Mouse (Mus musculus): ENCODE data around the gene Pitpnm2. TPM values are rescaled to one million over a fixed set of nuclear protein-coding genes. Genes with fewer than 3 reads are reported as not detected.

The Pitpnm2 gene
- total and polyA plus RNA-seq, 3 experiments: 7.0 to 22.2 TPM; not detected in 1

DNA sequence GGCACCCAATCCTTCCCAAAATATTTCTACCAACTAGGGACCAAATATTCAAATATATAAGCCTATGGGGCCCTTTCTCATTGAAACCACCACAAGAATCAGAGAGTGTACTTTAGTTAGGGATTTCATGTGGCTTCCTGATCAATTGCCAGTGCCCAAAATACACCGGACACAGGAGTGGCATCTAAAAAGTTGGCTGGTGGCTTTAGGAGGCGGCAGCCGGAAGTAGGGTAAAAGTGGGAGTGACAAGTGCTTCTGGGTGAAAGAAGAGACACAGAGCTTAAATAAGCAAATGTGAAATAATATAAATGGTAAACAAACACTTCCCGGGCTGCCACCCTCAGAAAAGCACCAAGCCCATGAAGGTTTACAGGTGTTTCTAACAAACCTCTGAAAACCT lies 53.5 kb downstream of the Pitpnm2 start:
- no peaks in the 10 kb centered on the region for H3K4me1 ChIP-seq (ENCODE audit: control insufficient read depth in 1 of 2, insufficient read depth in 2 of 2, low read length in 2 of 2)

DNA sequence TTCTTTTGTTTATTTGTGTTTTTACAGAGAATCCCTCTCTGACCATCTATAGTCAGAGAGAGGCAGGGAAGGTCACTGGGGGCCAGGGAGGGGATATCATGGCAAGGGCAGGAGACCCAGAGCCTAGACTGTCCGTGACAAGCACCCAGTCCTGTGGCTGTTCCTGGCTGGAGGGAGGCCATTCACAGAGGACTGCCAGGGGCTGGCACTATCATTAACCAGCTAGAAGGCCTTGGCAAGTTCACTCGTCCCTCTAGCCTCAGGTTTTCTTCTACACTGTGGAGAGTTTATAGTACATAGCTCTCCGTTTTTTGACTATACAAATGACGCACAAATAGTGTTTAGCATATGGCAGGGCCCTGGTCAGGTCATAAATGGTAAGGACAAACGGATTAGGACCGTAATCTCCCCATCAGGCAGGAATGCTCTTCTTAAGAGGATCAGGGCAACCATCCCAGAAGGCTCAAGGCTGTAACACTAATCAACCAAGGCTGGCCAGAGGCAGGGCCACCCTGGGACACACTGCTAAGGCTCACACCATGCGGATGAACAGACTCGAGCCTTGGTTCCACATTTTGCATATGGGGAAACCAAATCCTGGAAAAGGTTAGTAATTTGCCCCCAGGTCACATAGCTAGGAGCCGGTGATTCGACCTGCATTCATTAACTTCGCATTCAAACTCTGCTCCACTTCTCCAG lies 55.0 kb downstream of the Pitpnm2 start:
- Histone ChIP-seq H3K9me3 (replicated peaks; ENCODE audit: insufficient read depth, low read length) (no peaks in the 10 kb centered on the region), H3K36me3 (ENCODE audit: control insufficient read depth in 1 of 2, insufficient read depth in 2 of 2, low read length in 2 of 2) (no peaks in the 10 kb centered on the region; a peak in 2 of 4 replicates), H3K9ac (ENCODE audit: control insufficient read depth, low read depth, low read length, poor library complexity, severe bottlenecking) (no peak overlapping the region), H3K4me1 (ENCODE audit: control insufficient read depth in 1 of 2, insufficient read depth in 2 of 2, low read length in 2 of 2) (no peaks in the 10 kb centered on the region), H3K79me2 (ENCODE audit: control insufficient read depth, insufficient read depth, low read length, poor library complexity) (no peaks in the 10 kb centered on the region), H3K27me3 (ENCODE audit: control insufficient read depth in 1 of 2, insufficient read depth in 2 of 2, low read length in 2 of 2) (no peaks in the 10 kb centered on the region), H3K27ac (ENCODE audit: control insufficient read depth, low read depth, low read length) (no peak overlapping the region), H3K4me3 (ENCODE audit: control insufficient read depth in 1 of 2, insufficient read depth in 1 of 2, low read depth in 2 of 2, low read length in 2 of 2) (no peak overlapping the region)
- DNase-seq (ENCODE audit: low read depth, low spot score): no peak
- no peak for TF ChIP-seq CHD1 (IDR thresholded peaks at IDR 0.05; ENCODE audit: low read depth, low read length)
- no peak for TF ChIP-seq ELF1 (IDR thresholded peaks at IDR 0.05; ENCODE audit: low read depth, low read length)
- TF ChIP-seq TAL1 (IDR thresholded peaks at IDR 0.05; ENCODE audit: low read length): no peak
- TF ChIP-seq MAX (IDR thresholded peaks at IDR 0.05; ENCODE audit: low read length): no peak
- no peak for TF ChIP-seq ZMIZ1 (IDR thresholded peaks at IDR 0.05; ENCODE audit: low read depth, low read length)
- no peak for TF ChIP-seq RAD21 (IDR thresholded peaks at IDR 0.05; ENCODE audit: low read depth, low read length)
- TF ChIP-seq NELFE (IDR thresholded peaks at IDR 0.05; ENCODE audit: low read depth, low read length): no peak
- TF ChIP-seq MXI1 (IDR thresholded peaks at IDR 0.05; ENCODE audit: low read depth, low read length): no peak
- TF ChIP-seq BHLHE40 (IDR thresholded peaks at IDR 0.05; ENCODE audit: borderline replicate concordance, low read depth, low read length): no peak
- TF ChIP-seq RCOR1 (IDR thresholded peaks at IDR 0.05; ENCODE audit: low read depth, low read length): no peak
- TF ChIP-seq KAT2A (conservative IDR thresholded peaks at IDR 0.05; ENCODE audit: low read depth, low read length): no peak
- TF ChIP-seq USF1 (IDR thresholded peaks at IDR 0.05; ENCODE audit: low read depth, low read length): no peak
- no peak for TF ChIP-seq CHD2 (IDR thresholded peaks at IDR 0.05; ENCODE audit: low read length)

More for the DNA sequence above, 53.5 kb downstream of the Pitpnm2 start:
- Histone ChIP-seq H3K9me3 (replicated peaks; ENCODE audit: insufficient read depth, low read length) (no peaks in the 10 kb centered on the region), H3K9ac (ENCODE audit: control insufficient read depth, low read depth, low read length, poor library complexity, severe bottlenecking) (no peak overlapping the region), H3K79me2 (ENCODE audit: control insufficient read depth, insufficient read depth, low read length, poor library complexity) (no peaks in the 10 kb centered on the region), H3K27me3 (ENCODE audit: control insufficient read depth in 1 of 2, insufficient read depth in 2 of 2, low read length in 2 of 2) (no peaks in the 10 kb centered on the region), H3K4me3 (ENCODE audit: control insufficient read depth in 1 of 2, insufficient read depth in 1 of 2, low read depth in 2 of 2, low read length in 2 of 2) (no peak overlapping the region), H3K27ac (ENCODE audit: control insufficient read depth, low read depth, low read length) (no peak overlapping the region), H3K36me3 (ENCODE audit: control insufficient read depth in 1 of 2, insufficient read depth in 2 of 2, low read length in 2 of 2) (no peaks in the 10 kb centered on the region; a peak in 2 of 4 replicates)
- DNase-seq (ENCODE audit: low read depth, low spot score): no peak
- TF ChIP-seq MAX (IDR thresholded peaks at IDR 0.05; ENCODE audit: low read length): no peak
- TF ChIP-seq BHLHE40 (IDR thresholded peaks at IDR 0.05; ENCODE audit: borderline replicate concordance, low read depth, low read length): no peak
- no peak for TF ChIP-seq NRF1 (IDR thresholded peaks at IDR 0.05; ENCODE audit: insufficient read depth, low read depth, low read length, poor library complexity, severe bottlenecking)
- no peak for TF ChIP-seq ZC3H11A (IDR thresholded peaks at IDR 0.05; ENCODE audit: low read depth, low read length)
- no peak for TF ChIP-seq POLR2AphosphoS2 (IDR thresholded peaks at IDR 0.05; ENCODE audit: low read length)
- TF ChIP-seq MEF2A (IDR thresholded peaks at IDR 0.05; ENCODE audit: extremely low read depth, insufficient replicate concordance, low read depth, low read length, poor library complexity, severe bottlenecking): no peak
- TF ChIP-seq GATA1 (IDR thresholded peaks at IDR 0.05; ENCODE audit: low read depth, low read length): no peak
- TF ChIP-seq HCFC1 (IDR thresholded peaks at IDR 0.05; ENCODE audit: low read depth, low read length): no peak
- TF ChIP-seq TAL1 (IDR thresholded peaks at IDR 0.05; ENCODE audit: low read length): no peak
- TF ChIP-seq RCOR1 (IDR thresholded peaks at IDR 0.05; ENCODE audit: low read depth, low read length): no peak
- no peak for TF ChIP-seq GABPA (IDR thresholded peaks at IDR 0.05; ENCODE audit: low read depth, low read length)
- TF ChIP-seq EP300 (IDR thresholded peaks at IDR 0.05; ENCODE audit: low read depth in 1 of 2, low read length in 2 of 2): no peak
- no peak for TF ChIP-seq ETS1 (IDR thresholded peaks at IDR 0.05; ENCODE audit: low read depth, low read length)
- TF ChIP-seq MAZ (IDR thresholded peaks at IDR 0.05; ENCODE audit: low read depth, low read length): no peak

Measured in MEL (cell line).